Mouse (Mus musculus): ENCODE measurements at regions not wholly inside any gene's neighbourhood (a gene's known extent, or its start where the extent isn't known, plus 50 kb on each side); places are given as distances from the start of the nearest gene placed in this dataset.

GRCm38 (mm10) chr13:26080302-26080701, 689.7 kb downstream of the Hdgfl1 start:
- Histone ChIP-seq H3K4me3 (ENCODE audit: low read depth, low read length) (no peak overlapping the region), H3K36me3 (ENCODE audit: insufficient read depth) (no peaks in the 10 kb centered on the region), H3K4me2 (no peak overlapping the region), H3K9me3 (ENCODE audit: low read depth, low read length) (no peaks in the 10 kb centered on the region), H3K27ac (ENCODE audit: low read depth) (no peak overlapping the region), H3K27me3 (ENCODE audit: insufficient read depth, low read length) (no peaks in the 10 kb centered on the region), H3K4me1 (ENCODE audit: insufficient read depth) (no peaks in the 10 kb centered on the region), H3K9ac (no peak overlapping the region)
- WGBS: 43% methylated on average over 4 of the region's 4 CpGs
- no peak for TF ChIP-seq CTCF (IDR thresholded peaks at IDR 0.05; ENCODE audit: low read depth)
- ATAC-seq (ENCODE audit: insufficient read depth) (no peak), DNase-seq (no peak)

GRCm38 (mm10) chr13:26079362-26079761, 690.6 kb downstream of the Hdgfl1 start:
- Histone ChIP-seq H3K9me3 (ENCODE audit: low read depth, low read length) (no peaks in the 10 kb centered on the region), H3K27ac (ENCODE audit: low read depth) (no peak overlapping the region), H3K4me2 (no peak overlapping the region), H3K27me3 (ENCODE audit: insufficient read depth, low read length) (no peaks in the 10 kb centered on the region), H3K36me3 (ENCODE audit: insufficient read depth) (no peaks in the 10 kb centered on the region), H3K4me1 (ENCODE audit: insufficient read depth) (no peaks in the 10 kb centered on the region), H3K9ac (no peak overlapping the region), H3K4me3 (ENCODE audit: low read depth, low read length) (no peak overlapping the region)
- DNase-seq (no peak), ATAC-seq (ENCODE audit: insufficient read depth) (no peak)
- TF ChIP-seq CTCF (IDR thresholded peaks at IDR 0.05; ENCODE audit: low read depth): no peak
- WGBS: 83% methylated on average over 1 of the region's 1 CpGs

GRCm38 (mm10) chr13:26061322-26061721, 708.6 kb downstream of the Hdgfl1 start:
- no peak for DNase-seq
- no peaks in the 10 kb centered on the region for H3K4me1 ChIP-seq (ENCODE audit: insufficient read depth)
- no peak for ATAC-seq (ENCODE audit: insufficient read depth)
- H3K9me3 ChIP-seq (ENCODE audit: low read depth, low read length): no peaks in the 10 kb centered on the region
- TF ChIP-seq CTCF (IDR thresholded peaks at IDR 0.05; ENCODE audit: low read depth): no peak
- H3K27me3 ChIP-seq (ENCODE audit: insufficient read depth, low read length): no peaks in the 10 kb centered on the region
- H3K9ac ChIP-seq: no peak overlapping the region
- no peak overlapping the region for H3K27ac ChIP-seq (ENCODE audit: low read depth)
- no peaks in the 10 kb centered on the region for H3K36me3 ChIP-seq (ENCODE audit: insufficient read depth)
- no peak overlapping the region for H3K4me3 ChIP-seq (ENCODE audit: low read depth, low read length)
- WGBS: 36% methylated on average over 2 of the region's 2 CpGs
- no peak overlapping the region for H3K4me2 ChIP-seq

GRCm38 (mm10) chr13:26037699-26038098, 732.3 kb downstream of the Hdgfl1 start:
- no peak for TF ChIP-seq CTCF (IDR thresholded peaks at IDR 0.05; ENCODE audit: low read depth)
- Histone ChIP-seq H3K9ac (no peak overlapping the region), H3K4me3 (ENCODE audit: low read depth, low read length) (no peak overlapping the region), H3K36me3 (ENCODE audit: insufficient read depth) (no peaks in the 10 kb centered on the region), H3K27ac (ENCODE audit: low read depth) (no peak overlapping the region), H3K4me1 (ENCODE audit: insufficient read depth) (no peaks in the 10 kb centered on the region), H3K27me3 (ENCODE audit: insufficient read depth, low read length) (no peaks in the 10 kb centered on the region), H3K9me3 (ENCODE audit: low read depth, low read length) (no peaks in the 10 kb centered on the region), H3K4me2 (no peak overlapping the region)
- DNase-seq (no peak), ATAC-seq (ENCODE audit: insufficient read depth) (no peak)

- 25% methylated on average over 3 of the region's 3 CpGs for WGBS
Measured at GRCm38 (mm10) chr13:26026386-26026785, 743.6 kb downstream of the Hdgfl1 start.

GRCm38 (mm10) chr13:26024696-26025095, 745.3 kb downstream of the Hdgfl1 start:
- TF ChIP-seq CTCF (IDR thresholded peaks at IDR 0.05; ENCODE audit: low read depth): no peak
- H3K4me3 ChIP-seq (ENCODE audit: low read depth, low read length): no peak overlapping the region
- no peaks in the 10 kb centered on the region for H3K9me3 ChIP-seq (ENCODE audit: low read depth, low read length)
- H3K4me1 ChIP-seq (ENCODE audit: insufficient read depth): no peaks in the 10 kb centered on the region
- ATAC-seq (ENCODE audit: insufficient read depth) (no peak), DNase-seq (no peak)
- H3K36me3 ChIP-seq (ENCODE audit: insufficient read depth): no peaks in the 10 kb centered on the region
- H3K27me3 ChIP-seq (ENCODE audit: insufficient read depth, low read length): no peaks in the 10 kb centered on the region
- H3K27ac ChIP-seq (ENCODE audit: low read depth): no peak overlapping the region
- H3K9ac ChIP-seq: no peak overlapping the region
- no peak overlapping the region for H3K4me2 ChIP-seq

More at GRCm38 (mm10) chr13:26026386-26026785, 743.6 kb downstream of the Hdgfl1 start:
- Histone ChIP-seq H3K27me3 (ENCODE audit: insufficient read depth, low read length) (no peaks in the 10 kb centered on the region), H3K9ac (no peak overlapping the region), H3K36me3 (ENCODE audit: insufficient read depth) (no peaks in the 10 kb centered on the region), H3K4me3 (ENCODE audit: low read depth, low read length) (no peak overlapping the region), H3K27ac (ENCODE audit: low read depth) (no peak overlapping the region), H3K9me3 (ENCODE audit: low read depth, low read length) (no peaks in the 10 kb centered on the region), H3K4me1 (ENCODE audit: insufficient read depth) (no peaks in the 10 kb centered on the region), H3K4me2 (no peak overlapping the region)
- ATAC-seq (ENCODE audit: insufficient read depth) (no peak), DNase-seq (peak; percentile 27)
- no peak for TF ChIP-seq CTCF (IDR thresholded peaks at IDR 0.05; ENCODE audit: low read depth)

- no peaks in the 10 kb centered on the region for H3K4me1 ChIP-seq (ENCODE audit: insufficient read depth)
- H3K27ac ChIP-seq (ENCODE audit: low read depth): no peak overlapping the region
- DNase-seq: no peak
- H3K4me2 ChIP-seq: no peak overlapping the region
- WGBS: 86% methylated on average over 2 of the region's 2 CpGs
- no peaks in the 10 kb centered on the region for H3K9me3 ChIP-seq (ENCODE audit: low read depth, low read length)
- no peaks in the 10 kb centered on the region for H3K36me3 ChIP-seq (ENCODE audit: insufficient read depth)
- H3K4me3 ChIP-seq (ENCODE audit: low read depth, low read length): no peak overlapping the region
- no peak for ATAC-seq (ENCODE audit: insufficient read depth)
- no peaks in the 10 kb centered on the region for H3K27me3 ChIP-seq (ENCODE audit: insufficient read depth, low read length)
- TF ChIP-seq CTCF (IDR thresholded peaks at IDR 0.05; ENCODE audit: low read depth): no peak
- no peak overlapping the region for H3K9ac ChIP-seq
Measured at GRCm38 (mm10) chr13:26020491-26020890, 749.5 kb downstream of the Hdgfl1 start.

- DNase-seq: no peak
- no peak for ATAC-seq (ENCODE audit: insufficient read depth)
- H3K27me3 ChIP-seq (ENCODE audit: insufficient read depth, low read length): no peaks in the 10 kb centered on the region
- H3K36me3 ChIP-seq (ENCODE audit: insufficient read depth): no peaks in the 10 kb centered on the region
- H3K4me1 ChIP-seq (ENCODE audit: insufficient read depth): no peaks in the 10 kb centered on the region
- no peaks in the 10 kb centered on the region for H3K9me3 ChIP-seq (ENCODE audit: low read depth, low read length)
- no peak overlapping the region for H3K4me3 ChIP-seq (ENCODE audit: low read depth, low read length)
- H3K4me2 ChIP-seq: no peak overlapping the region
- 76% methylated on average over 1 of the region's 1 CpGs for WGBS
- TF ChIP-seq CTCF (IDR thresholded peaks at IDR 0.05; ENCODE audit: low read depth): no peak
- no peak overlapping the region for H3K9ac ChIP-seq
- no peak overlapping the region for H3K27ac ChIP-seq (ENCODE audit: low read depth)
Measured at GRCm38 (mm10) chr13:26009131-26009530, 738.8 kb upstream of the Nrsn1 start.

Measured in lung, embryonic 14.5 days (tissue).